Mouse (Mus musculus) subcutaneous adipose tissue, adult 2 months (tissue): ENCODE measurements around the gene Nxf1. TPM values are rescaled to one million over a fixed set of nuclear protein-coding genes. Genes with fewer than 3 reads are reported as not detected.

ENCODE experiments used
- polyA plus RNA-seq: library from polyadenylated mRNA; depleted of rRNA; stranded (reverse); fragments of >200 nt; gene quantifications from 2 replicates; pipeline ENCODE4 v1.2.3, GENCODE M21; 2012; ENCODE audit warnings: low replicate concordance; rRNA removed

Nxf1 gene
- polyA plus RNA-seq, 1 experiment: 152 TPM

Other genes starting within 250 kb of the Nxf1 start
- 0.03 TPM in 1 of 2 replicates, not detected in the other for gene Slc22a8, start 165.8 kb upstream of the Nxf1 start, polyA plus RNA-seq
- gene Slc22a6, start 139.0 kb upstream of the Nxf1 start, polyA plus RNA-seq: not detected in 2 replicates
- gene Chrm1, start 93.3 kb upstream of the Nxf1 start, polyA plus RNA-seq: 0.15 TPM in 1 of 2 replicates, not detected in the other
- gene Slc3a2, start 33.7 kb upstream of the Nxf1 start, polyA plus RNA-seq: 230 and 245 TPM in 2 replicates
- gene Wdr74, start 21.2 kb upstream of the Nxf1 start, polyA plus RNA-seq: 29.9 and 51.4 TPM in 2 replicates
- not detected in 2 replicates for gene 1700092M07Rik, start 16.4 kb upstream of the Nxf1 start, polyA plus RNA-seq
- 89.0 and 134 TPM in 2 replicates for gene Stx5a, start 15.7 kb upstream of the Nxf1 start, polyA plus RNA-seq
- 255 and 279 TPM in 2 replicates for gene Tmem223, start 13.9 kb downstream of the Nxf1 start, polyA plus RNA-seq
- gene Tmem179b, start 17.4 kb downstream of the Nxf1 start, polyA plus RNA-seq: 92.4 and 101 TPM in 2 replicates
- 15.5 and 19.6 TPM in 2 replicates for gene Taf6l, start 29.3 kb downstream of the Nxf1 start, polyA plus RNA-seq
- gene Polr2g, start 41.5 kb downstream of the Nxf1 start, polyA plus RNA-seq: 72.1 and 72.3 TPM in 2 replicates
- gene Zbtb3, start 45.5 kb downstream of the Nxf1 start, polyA plus RNA-seq: 2.1 and 3.7 TPM in 2 replicates
- 19.7 and 28.1 TPM in 2 replicates for gene Ttc9c, start 62.3 kb downstream of the Nxf1 start, polyA plus RNA-seq
- 13.8 and 28.4 TPM in 2 replicates for gene Hnrnpul2, start 62.9 kb downstream of the Nxf1 start, polyA plus RNA-seq
- 1.4 TPM in 1 of 2 replicates, not detected in the other for gene AC129217.1, start 72.7 kb downstream of the Nxf1 start, polyA plus RNA-seq
- gene Bscl2, start 80.4 kb downstream of the Nxf1 start, polyA plus RNA-seq: 401 and 771 TPM in 2 replicates
- gene Gng3, start 82.1 kb downstream of the Nxf1 start, polyA plus RNA-seq: 0.45 and 1.2 TPM in 2 replicates
- 14.5 and 30.5 TPM in 2 replicates for gene Lrrn4cl, start 93.7 kb downstream of the Nxf1 start, polyA plus RNA-seq
- gene Ubxn1, start 114.4 kb downstream of the Nxf1 start, polyA plus RNA-seq: 98.3 and 108 TPM in 2 replicates
- gene Uqcc3, start 123.8 kb downstream of the Nxf1 start, polyA plus RNA-seq: 37.3 and 43.9 TPM in 2 replicates
- gene Lbhd1, start 126.7 kb downstream of the Nxf1 start, polyA plus RNA-seq: 2.7 and 4.3 TPM in 2 replicates
- gene Gm49403, start 126.9 kb downstream of the Nxf1 start, polyA plus RNA-seq: not detected in 2 replicates
- 25.8 and 26.2 TPM in 2 replicates for gene 1810009A15Rik, start 131.8 kb downstream of the Nxf1 start, polyA plus RNA-seq
- 0.34 TPM in 1 of 2 replicates, not detected in the other for gene Gm49416, start 131.9 kb downstream of the Nxf1 start, polyA plus RNA-seq
- gene Ints5, start 135.9 kb downstream of the Nxf1 start, polyA plus RNA-seq: 19.2 and 38.4 TPM in 2 replicates
- 101 and 184 TPM in 2 replicates for gene Ganab, start 141.0 kb downstream of the Nxf1 start, polyA plus RNA-seq
- gene B3gat3, start 163.3 kb downstream of the Nxf1 start, polyA plus RNA-seq: 78.6 and 99.5 TPM in 2 replicates
- gene Rom1, start 172.3 kb downstream of the Nxf1 start, polyA plus RNA-seq: 13.6 and 15.0 TPM in 2 replicates
- gene Eml3, start 172.5 kb downstream of the Nxf1 start, polyA plus RNA-seq: 53.7 and 84.8 TPM in 2 replicates
- gene Mta2, start 184.8 kb downstream of the Nxf1 start, polyA plus RNA-seq: 20.1 and 44.4 TPM in 2 replicates
- gene Tut1, start 196.8 kb downstream of the Nxf1 start, polyA plus RNA-seq: 15.9 and 30.2 TPM in 2 replicates
- 255 and 492 TPM in 2 replicates for gene Eef1g, start 210.0 kb downstream of the Nxf1 start, polyA plus RNA-seq
- gene Ahnak, start 232.2 kb downstream of the Nxf1 start, polyA plus RNA-seq: 56.5 and 94.9 TPM in 2 replicates